Mouse (Mus musculus): Measurements from ENCODE around the gene Acr.

Acr gene

DNA sequence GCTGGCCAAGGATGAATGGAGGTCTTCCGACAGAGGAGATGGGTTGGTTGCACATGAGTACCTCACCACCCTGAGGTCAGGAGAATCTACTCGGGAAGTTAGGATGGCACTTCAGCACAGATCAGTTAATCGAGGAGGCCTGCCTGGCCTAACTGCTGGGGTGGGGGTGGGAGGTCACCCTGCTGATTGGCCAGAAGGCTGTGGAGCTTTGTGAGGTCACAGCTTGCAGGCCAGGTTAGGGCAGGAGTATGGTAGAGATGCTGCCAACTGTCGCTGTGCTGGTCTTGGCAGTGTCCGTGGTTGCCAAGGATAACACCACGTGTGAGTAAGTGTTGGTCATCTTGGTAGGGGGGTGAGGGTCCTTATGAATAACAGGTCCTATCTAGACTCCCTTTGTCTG is at the start of gene Acr:
Gene Acr (plus strand): TSS at position 213 of the 400 bp plus-strand sequence.
- in situ Hi-C loops (cut with MboI; ENCODE audit: low pct_unique_long_range_greater_than_20kb in 1 of 2, low sequenced_read_pairs in 2 of 2, unreplicated experiment in 1 of 2): no loop called here

DNA sequence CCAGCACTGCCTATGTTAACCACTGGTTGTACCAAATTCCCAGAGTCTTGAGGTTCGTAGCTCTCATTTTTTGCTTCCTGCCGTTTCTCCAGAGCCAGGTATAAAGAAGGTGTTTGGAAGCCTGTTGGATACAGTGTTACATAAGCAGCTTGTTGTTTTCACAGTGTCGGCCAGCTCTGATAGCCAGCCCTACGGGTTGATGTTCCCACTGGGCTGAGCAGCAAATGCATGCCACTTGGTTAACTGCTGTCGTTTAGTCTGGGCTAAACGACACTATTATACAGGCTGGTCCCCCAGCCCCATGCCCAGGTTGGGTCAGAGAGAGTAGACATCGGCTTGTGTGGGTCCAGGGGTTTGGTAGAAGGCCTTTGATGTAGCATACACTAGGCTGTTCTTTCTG is 46.2 kb upstream of the Acr start:
- in situ Hi-C loops (cut with MboI; ENCODE audit: low pct_unique_long_range_greater_than_20kb in 1 of 2, low sequenced_read_pairs in 2 of 2, unreplicated experiment in 1 of 2): no loop called here

DNA sequence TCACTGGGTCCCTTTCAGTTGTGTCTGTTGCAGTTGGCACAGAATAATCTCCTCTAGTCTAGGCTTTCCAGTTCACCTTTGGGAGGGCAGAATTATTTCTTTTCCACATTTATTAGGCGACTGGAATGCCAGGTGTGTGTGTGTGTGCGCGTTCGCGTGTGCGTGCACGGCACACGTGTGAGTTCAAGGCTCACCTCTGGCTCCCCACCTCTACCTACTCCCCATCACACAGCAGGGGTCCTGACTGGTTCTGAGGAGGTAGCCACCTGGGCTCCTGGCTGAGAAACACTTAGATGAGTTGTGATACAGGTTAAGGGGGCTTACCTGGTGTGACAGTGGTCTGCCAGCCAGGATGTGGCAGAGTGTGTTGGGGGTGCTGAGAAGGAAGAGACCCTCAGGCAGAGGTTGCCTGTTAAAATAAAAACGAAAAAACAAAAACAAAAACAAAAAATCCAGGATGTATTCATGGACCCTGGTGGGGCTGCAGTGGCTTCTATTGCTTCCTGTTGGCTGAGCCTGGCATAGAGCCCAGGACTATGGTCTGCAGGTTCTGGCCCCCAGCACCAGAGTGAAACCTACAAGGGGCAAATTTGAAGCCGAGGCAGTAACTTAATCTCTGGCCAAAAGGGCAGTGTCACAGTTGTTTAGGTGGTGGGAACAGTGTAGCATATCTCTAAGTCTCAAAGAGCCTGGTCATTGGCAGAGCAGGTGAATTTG is 45.4 kb upstream of the Acr start:
- in situ Hi-C loops (cut with MboI; ENCODE audit: low pct_unique_long_range_greater_than_20kb in 1 of 2, low sequenced_read_pairs in 2 of 2, unreplicated experiment in 1 of 2): no loop called here

DNA sequence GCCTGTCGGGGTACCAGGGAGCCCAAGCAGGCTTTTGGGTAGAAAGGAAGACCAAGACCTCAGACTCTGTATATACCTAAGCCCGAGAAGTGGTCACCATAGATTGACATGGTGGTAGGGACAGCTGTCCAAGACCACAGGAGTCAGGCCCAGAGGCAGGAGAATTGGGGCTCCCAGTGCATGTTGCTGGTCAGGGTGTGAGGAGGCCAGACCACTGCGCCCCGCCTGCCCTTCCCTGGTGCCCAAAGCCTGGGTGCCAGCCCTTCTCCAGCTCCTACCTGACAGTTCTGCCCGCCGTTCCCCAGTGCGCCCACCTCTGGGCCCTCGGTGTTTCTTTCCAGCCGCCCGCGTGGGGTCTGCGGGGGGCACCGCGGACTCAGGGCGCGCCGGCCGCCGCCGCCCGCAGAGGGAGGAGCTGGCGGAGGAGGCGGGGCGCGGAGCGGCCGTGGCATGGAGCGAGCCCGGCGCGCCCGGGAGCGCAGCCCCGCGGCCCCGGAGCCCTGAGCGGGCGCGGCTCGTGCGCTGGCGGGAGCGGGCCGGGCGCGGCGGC is 44.8 kb upstream of the Acr start:
- in situ Hi-C loops (cut with MboI; ENCODE audit: low pct_unique_long_range_greater_than_20kb in 1 of 2, low sequenced_read_pairs in 2 of 2, unreplicated experiment in 1 of 2): no loop called here

DNA sequence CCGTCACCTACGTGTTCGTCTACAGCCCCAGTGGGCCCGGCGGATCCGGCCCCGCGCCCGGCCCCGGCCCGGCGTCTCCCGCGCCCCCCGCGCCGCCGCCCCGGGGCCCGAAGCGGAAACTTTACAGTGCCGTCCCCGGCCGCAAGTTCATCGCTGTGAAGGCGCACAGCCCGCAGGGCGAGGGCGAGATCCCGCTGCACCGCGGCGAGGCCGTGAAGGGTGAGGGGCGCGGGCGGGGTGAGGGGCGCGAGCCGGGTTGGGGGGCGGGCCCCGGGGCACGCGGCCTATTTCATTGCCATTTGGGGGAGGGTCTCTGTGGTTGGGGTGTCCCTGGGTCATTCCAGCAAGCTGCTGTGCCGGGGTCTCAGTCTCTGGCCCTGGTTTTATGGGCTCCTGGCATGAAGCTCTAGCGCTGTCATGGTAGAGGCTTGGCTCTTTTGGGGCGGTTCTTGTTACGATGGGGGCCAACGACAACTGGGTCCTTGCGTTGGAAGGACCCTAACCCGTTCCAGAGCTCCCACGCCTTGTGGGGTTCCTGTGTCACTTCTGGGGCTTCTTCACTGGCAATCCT is 44.0 kb upstream of the Acr start:
- in situ Hi-C loops (cut with MboI; ENCODE audit: low pct_unique_long_range_greater_than_20kb in 1 of 2, low sequenced_read_pairs in 2 of 2, unreplicated experiment in 1 of 2): no loop called here

DNA sequence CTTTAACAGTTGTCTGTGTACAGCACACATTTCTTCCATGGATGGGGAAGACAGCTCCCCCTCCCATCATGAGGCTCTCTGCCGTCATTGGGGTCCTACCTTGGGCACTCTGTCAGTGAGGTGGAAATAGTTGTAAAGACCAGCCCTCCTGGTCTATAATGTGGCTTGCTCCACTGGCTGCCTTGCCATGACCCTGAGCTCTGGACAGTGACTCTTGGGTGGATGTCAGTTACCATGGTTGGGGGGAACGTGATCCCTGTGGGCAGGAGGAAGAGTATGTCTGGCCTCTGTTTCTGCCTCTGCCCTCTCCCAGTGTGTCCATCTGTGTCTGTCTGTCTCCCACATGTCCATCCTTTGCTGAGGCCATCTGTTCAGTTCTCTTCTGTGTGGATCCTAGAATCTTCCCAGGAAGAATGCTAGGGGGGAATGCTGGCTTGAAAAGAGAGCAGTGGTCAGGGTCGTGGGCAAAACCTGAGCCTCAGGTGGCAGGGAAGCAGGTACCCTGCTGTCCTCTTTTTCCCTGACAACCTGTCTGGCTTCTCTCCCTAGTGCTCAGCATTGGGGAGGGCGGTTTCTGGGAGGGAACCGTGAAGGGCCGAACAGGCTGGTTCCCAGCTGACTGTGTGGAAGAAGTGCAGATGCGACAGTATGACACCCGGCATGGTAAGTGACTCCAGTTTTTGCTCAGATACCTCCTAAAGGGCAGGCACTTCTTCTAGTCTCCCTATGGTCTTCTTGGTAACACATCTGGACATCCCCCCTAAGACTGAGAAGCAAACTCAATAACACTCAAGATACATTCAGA is 43.3 kb upstream of the Acr start:
- in situ Hi-C loops (cut with MboI; ENCODE audit: low pct_unique_long_range_greater_than_20kb in 1 of 2, low sequenced_read_pairs in 2 of 2, unreplicated experiment in 1 of 2): no loop called here

DNA sequence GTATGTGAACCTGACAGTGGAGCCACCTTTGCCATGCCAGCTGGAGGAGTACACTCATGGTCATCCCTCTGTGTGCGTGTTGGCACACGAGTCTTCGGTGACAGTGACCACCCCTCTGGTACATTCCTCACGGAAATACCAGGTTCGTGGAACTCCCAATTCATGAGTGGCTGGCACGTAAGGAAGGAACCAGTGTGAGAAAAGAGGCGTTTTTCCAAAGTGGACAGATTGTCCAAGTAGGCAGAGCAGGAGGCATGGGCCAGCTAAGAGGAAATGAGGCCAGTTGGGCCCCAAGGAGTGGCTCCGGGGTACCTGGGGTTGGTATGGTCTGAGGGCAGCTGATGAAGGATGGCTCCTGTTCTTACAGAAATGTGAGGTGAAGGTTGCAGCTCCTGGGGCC is 42.7 kb upstream of the Acr start:
- in situ Hi-C loops (cut with MboI; ENCODE audit: low pct_unique_long_range_greater_than_20kb in 1 of 2, low sequenced_read_pairs in 2 of 2, unreplicated experiment in 1 of 2): no loop called here

DNA sequence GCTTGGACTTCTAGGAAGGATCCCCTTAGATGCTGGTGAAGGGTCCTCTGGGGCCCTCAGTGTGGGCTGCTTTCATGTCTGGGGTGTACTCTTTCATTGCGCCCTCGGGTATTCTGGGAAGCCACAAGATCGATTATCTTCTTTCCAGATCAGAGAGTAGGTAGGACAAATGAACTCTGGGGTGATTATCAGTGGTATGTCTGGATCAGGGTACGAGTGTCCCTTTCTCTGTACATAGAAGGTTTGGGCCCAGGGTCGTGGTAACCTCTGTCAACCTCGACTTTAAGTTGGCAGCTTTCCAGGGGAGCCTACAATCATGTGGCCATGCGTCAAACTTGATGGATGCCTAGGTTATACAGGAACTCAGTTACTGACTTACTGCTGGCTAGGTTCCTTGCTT is 42.2 kb upstream of the Acr start:
- in situ Hi-C loops (cut with MboI; ENCODE audit: low pct_unique_long_range_greater_than_20kb in 1 of 2, low sequenced_read_pairs in 2 of 2, unreplicated experiment in 1 of 2): no loop called here

DNA sequence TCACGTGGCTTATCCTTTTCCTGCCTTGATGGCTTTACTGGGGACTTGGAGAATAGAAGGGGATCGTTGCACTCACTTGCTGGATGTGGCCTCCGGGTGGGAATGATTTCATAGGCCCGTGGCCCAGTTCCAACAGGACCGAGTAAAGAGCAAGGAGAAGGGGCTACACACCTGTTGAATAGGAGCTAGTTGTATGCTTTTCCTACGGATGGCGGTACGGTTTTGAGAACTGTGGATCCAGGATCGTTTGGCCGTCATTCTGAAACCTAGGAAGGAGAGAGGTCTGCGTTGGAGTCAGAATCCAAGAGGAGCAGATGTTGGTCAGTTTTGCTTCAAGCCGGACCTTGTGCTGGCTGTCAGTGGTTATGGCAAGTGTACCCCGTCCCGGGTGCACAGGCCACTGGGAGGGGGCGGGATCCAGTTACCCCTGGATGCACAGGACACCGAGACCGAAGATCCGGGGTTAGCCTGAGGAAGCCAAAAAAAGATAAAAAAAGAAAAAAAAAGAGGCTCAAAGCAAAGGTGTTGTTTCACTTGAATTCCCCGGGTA is 41.3 kb upstream of the Acr start:
- in situ Hi-C loops (cut with MboI; ENCODE audit: low pct_unique_long_range_greater_than_20kb in 1 of 2, low sequenced_read_pairs in 2 of 2, unreplicated experiment in 1 of 2): no loop called here

DNA sequence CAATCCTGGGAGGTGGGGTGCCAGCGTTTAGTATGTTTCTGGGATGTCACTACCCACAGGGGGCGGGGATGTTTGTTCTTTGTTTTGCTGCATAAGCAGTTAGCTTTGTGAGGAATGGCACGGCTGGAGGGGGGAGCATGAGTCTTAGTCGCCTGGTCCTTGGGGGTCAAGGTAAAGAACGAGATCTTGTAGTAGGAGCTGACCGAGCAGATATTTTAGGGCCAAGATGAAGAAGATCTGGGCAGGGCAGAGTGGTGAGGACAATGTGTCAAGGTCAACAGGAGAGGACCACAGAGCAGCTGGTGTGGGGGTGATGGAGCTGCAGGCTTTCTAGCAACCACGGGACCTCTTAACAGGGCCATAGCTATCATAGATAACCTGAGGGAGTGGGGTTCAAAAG is 40.7 kb upstream of the Acr start:
- in situ Hi-C loops (cut with MboI; ENCODE audit: low pct_unique_long_range_greater_than_20kb in 1 of 2, low sequenced_read_pairs in 2 of 2, unreplicated experiment in 1 of 2): no loop called here

DNA sequence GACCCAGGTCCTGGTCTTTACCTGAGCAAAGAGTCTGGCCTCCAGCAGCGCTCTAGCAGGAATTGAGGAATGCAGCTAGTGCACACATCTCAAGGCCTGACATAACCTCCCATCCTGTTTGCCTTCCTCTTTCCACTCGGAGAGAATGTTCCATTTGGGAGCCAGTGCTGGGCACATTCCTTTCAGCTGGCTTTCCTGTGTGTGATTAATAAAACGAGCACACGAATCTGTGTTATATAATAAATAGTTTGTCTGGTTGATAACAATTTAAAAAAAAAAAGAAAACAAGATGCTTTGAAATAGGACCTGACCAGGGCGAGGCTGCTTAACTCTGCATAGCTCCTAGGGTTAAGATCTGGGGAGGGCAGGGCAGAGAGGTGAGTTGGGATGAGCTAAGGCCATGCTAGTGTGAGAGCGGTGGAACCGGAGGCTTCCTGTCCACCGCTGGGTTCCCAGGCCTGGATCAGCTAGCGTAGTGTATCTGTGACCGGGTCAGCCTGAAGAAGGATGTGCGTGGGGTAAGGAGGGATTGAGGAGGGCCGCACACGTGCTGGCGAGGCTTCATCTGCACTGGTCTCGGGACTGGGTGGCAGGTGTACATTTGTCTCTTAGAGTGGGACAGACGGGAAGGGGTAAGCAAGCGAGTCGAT is 39.8 kb upstream of the Acr start:
- in situ Hi-C loops (cut with MboI; ENCODE audit: low pct_unique_long_range_greater_than_20kb in 1 of 2, low sequenced_read_pairs in 2 of 2, unreplicated experiment in 1 of 2): no loop called here

DNA sequence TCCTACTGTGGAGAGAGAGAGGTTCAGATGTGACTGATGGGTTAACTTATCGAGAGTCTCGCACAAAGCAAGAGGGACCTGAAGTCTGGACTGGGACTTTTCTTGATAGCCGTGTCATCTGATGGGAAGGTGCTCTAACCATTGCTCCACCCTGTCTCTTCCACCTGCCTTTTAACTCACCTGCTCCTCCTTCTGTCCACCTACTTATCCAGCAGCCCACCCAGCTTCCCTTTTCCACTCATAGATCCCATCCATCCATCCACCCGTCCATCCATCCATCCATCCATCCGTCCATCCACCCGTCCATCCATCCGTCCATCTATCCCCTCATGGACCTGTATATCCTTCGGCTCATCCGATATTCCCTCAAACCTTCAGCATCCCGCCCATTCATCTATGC is 39.2 kb upstream of the Acr start:
- in situ Hi-C loops (cut with MboI; ENCODE audit: low pct_unique_long_range_greater_than_20kb in 1 of 2, low sequenced_read_pairs in 2 of 2, unreplicated experiment in 1 of 2): no loop called here

DNA sequence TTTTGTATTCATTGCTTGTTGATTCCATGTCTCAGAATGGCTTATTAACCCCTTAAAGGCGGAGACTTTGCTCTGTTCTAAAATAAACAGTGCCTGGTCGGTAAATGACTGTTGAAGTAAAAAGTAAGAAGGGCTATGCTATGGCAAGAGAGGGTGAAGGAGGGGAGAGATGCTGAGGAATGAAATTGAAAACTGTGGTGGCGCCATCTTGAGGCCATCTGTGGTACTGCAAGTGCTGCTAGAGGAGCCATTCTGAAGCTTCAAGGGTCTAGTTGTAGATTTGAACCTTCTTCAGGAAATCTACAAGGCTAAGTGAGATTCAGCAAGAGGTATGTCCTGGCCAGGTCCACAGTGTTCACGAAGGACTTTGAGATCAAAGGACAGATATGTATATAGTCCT is 37.8 kb upstream of the Acr start:
- in situ Hi-C loops (cut with MboI; ENCODE audit: low pct_unique_long_range_greater_than_20kb in 1 of 2, low sequenced_read_pairs in 2 of 2, unreplicated experiment in 1 of 2): no loop called here

DNA sequence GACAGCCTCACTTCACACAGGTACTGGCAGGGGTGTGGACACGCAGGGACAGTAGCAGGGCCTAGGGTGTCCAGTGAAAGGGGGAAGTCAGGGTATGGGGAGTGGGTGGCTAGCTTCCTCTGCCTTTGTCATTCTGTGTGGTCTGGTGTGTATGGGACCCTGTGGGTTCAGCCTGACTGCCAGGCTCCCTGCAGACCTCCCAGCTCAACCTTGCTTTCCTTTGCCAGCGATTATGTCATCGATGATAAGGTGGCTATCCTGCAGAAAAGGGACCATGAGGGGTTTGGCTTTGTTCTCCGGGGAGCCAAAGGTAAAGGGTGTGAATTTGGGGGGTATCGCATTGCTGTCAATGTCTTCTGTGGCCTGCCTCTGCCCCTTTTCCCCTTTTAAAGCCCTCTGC is 36.7 kb upstream of the Acr start:
- in situ Hi-C loops (cut with MboI; ENCODE audit: low pct_unique_long_range_greater_than_20kb in 1 of 2, low sequenced_read_pairs in 2 of 2, unreplicated experiment in 1 of 2): no loop called here

DNA sequence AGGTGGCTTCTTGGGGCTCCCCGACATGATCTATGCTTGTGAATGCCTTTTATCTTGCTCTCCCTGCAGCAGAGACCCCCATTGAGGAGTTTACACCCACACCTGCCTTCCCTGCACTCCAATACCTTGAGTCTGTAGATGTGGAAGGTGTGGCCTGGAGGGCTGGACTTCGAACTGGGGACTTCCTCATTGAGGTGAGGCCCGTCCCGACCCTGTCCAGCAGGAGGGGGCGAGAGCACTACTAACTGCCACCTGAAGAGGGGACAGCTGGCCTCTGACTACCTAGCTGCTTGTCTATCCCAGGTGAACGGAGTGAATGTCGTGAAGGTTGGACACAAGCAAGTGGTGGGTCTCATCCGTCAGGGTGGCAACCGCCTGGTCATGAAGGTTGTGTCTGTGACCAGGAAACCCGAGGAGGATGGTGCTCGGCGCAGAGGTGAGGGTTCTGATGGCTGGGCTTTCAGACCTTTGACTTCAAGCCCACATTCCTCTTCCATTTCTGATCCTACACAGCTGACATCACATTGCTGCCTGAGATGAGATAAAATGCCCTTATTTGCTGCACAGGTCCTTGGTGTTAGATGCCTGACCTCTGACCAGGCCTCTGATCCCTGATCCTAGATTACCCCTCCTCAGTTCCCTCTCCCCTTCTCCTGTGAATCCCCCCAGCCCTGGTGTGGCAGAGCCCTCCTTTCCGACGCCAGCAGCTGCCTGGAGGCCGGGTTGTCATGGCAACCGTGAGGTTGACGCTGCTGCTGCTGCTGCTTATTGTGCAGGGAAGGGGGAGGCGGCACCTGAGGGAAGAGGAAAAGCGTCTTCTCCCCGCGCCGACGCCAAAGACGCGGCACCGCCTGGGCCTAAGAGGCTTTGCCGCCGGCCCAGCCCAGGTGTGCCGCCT is 35.9 kb upstream of the Acr start:
- in situ Hi-C loops (cut with MboI; ENCODE audit: low pct_unique_long_range_greater_than_20kb in 1 of 2, low sequenced_read_pairs in 2 of 2, unreplicated experiment in 1 of 2): no loop called here

DNA sequence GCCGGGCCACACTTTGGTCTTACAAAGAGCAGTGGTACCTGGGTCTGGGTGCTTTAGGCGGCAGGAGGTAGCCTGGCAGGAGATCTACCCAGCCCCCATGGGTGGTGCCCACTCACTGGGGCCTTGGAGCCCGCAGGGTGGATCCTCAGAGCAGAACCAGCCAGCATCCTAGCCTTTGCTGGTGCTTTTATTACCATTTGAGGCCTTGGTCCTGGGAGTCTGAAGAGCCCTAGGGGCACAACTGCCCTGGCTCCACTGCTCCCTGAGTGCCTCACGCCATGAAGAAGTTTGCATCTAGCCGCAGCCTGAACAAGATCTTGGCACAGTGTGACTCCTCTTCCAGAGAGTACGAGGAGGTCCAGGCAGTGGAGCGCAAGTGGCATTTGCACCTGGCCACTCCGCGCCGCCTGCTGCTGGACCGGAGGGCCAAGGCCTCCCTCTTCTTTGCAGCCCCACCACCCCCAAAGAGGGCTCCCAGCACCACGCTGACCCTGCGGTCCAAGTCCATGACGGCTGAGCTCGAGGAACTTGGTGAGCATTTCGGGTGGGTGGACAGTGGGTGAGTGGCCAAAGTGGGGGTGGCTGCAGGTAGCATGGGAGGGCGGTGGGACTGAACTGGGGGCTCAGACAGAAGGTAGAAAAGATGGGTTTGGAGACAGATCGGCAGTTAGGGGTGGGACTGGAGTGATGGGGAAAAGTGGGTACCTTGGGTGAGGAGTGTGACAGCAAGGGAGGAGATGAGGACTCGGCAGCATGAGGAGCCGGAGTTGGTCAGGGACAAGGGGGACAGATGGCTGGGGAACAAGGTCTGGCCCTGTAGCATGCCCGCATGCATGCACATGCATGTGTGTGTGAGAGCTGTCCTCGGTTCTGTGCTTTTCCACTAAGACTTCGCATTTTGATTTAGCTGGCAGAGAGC is 34.9 kb upstream of the Acr start:
- in situ Hi-C loops (cut with MboI; ENCODE audit: low pct_unique_long_range_greater_than_20kb in 1 of 2, low sequenced_read_pairs in 2 of 2, unreplicated experiment in 1 of 2): no loop called here

DNA sequence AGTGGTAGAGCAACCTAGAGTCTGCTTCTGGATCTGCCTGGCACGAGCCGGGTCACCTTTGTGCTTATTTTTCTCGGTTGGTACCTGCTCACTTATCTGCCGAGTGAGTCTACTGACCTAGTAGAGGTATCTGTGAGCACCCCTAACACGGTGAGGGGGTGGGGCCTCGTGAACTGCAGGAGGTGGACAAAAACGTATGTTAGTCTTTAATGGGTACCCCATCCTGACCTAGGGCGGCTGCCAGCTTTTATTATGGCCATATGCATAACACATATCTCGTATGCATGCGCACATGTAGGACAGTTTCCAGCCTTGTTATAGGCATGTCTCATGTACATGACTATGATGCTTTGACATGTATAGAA is 34.3 kb upstream of the Acr start:
- in situ Hi-C loops (cut with MboI; ENCODE audit: low pct_unique_long_range_greater_than_20kb in 1 of 2, low sequenced_read_pairs in 2 of 2, unreplicated experiment in 1 of 2): no loop called here

Data from mouse embryonic stem cell (cell line).